Mouse (Mus musculus): Measurements from ENCODE around the gene Pde4a.
"Not testable (repeated sequence)": the region's sequence is repeated elsewhere in the genome, so short reads cannot be mapped to it uniquely, and the experiment has no call there.

Pde4a gene

DNA sequence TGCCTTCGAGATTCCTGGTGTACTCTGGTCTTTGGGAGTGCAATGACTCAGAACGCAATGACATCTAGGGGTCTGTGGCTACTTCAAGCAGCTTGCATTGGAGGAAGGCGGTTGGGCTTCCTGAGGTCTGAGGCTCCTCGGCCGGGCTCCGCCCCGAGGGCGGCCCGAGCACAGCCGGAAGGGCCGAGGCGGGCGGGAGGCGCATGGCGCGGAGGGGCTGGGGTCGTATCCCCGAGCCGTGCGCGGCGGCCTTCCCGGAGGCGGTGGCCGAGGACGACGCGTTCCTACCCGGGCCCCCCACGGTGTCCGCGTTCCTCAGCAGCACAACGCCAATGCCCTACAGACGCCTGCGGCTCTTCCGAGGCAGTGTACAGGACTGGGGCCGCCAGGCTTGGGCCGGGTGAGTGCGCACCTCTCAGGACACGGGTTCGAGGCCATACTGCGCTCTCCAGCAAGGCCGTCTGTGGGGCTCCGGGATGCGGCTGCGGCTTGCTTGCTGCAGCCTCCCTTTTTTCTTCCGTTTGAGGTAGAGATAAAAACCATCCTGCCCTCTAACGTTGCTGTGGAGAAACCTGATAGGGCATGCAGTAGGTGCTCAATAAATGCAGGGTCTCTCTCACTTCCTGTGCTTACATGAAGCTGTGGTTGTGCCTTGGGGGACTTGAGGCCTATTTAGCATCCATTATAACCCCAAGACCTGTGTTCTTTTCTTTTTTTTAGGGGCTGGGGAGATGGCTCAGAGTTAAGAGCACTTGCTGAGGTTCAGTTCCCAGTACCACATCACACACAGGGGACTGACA is 16.1 kb downstream of the Pde4a start:
- in situ Hi-C loops (cut with MboI; ENCODE audit: low sequenced_read_pairs): no loop called here

DNA sequence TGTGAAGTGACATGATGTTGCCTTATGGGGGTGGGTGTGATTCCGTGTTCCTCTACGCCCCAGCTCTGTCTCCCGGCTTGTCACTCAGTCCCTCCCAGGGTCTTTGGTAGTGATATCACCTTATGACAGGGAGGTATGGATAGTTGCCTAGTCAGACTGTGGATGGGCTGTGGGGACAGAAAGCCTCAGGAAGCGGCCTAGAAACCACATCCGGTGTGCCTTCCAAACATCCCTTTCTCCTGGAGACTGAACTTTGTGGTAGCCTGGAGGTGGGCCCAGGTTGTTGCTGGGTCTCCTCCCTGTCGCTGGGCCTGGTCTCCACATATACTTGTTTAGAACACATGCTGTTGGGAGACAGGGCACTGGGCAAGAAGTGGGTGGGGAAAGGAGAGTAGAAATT is 17.9 kb downstream of the Pde4a start:
- in situ Hi-C loops (cut with MboI; ENCODE audit: low sequenced_read_pairs): no loop called here

DNA sequence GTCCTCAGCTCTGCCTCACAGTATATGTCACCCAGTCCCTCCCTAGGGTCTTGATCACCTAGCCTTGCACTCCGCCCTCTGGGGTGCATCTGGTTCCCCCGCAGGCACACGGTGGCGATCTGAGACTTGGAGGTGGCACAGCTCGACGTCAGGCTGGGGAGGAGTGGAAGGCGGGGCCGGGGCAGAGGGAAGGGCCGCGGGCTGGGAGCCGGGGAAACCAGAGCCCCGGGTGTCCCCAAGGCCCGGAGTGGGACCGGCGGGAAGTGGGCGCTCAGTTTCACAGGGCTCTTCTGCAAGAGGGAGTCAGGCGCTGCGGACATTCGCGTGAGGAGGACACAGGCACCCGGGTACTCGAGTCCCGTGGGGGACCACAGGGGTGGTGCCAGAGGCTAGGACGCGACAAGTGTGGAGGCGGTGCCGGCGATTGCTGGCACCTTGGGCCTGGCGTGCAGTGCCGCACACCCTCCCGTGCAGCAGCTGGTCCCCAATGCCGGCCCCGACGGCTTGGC is 18.4 kb downstream of the Pde4a start:
- in situ Hi-C loops (cut with MboI; ENCODE audit: low sequenced_read_pairs): no loop called here

DNA sequence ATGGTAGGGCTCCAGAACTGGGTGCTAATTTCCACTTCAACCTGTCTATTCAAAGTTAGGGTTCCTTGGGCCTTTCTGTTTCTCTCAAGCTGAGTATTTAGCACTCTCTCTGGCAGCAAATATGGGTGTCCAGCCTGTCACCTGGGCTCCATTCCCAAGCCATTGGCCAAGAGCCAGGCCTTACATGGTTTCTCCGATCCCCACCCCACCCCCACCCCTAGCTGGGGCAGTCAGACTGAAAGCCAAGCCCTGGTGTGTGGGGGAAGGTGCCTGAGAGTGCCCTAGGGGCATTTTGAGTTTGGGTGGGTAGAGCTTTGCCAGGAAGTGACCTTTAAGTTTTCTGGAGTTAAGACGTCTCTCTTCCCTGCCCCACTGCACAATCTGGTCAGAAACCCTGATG is 19.2 kb downstream of the Pde4a start:
- in situ Hi-C loops (cut with MboI; ENCODE audit: low sequenced_read_pairs): no loop called here

DNA sequence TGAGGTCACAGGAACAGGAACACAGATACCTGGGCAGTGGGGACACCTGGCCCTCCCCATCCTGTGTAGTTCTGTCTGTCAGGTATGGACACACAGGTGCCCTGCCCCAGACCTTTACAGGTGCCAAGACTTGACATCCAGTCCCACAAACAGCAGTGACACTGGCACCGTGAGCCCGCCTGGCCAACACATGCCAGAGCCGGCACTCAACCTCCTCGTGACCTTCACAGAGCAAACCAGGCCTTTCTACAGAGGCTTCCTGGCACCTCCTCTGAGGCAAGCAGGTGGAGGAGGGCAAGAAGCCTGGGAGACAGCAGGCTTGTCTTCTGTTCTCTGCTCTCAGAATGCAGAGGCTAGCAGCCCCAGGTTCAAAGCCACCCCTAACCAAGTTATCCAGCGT is 19.9 kb downstream of the Pde4a start:
- in situ Hi-C loops (cut with MboI; ENCODE audit: low sequenced_read_pairs): no loop called here

DNA sequence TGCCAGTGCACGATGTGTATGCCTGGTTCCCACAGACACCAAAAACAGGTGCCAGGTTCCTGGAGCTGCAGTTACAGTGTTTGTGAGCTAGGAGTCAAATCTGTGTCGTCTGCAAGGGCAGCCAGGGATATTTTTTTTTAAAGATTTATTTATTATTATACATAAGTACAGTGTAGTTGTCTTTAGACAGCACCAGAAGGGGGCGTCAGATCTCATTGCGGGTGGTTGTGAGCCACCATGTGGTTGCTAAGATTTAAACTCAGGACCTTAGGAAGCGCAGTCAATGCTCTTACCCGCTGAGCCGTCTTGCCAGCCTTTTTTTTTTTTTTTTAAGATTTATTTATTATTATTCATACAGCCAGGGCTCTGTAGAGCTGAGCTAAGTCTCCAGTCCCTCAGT is 24.4 kb downstream of the Pde4a start:
- in situ Hi-C loops (cut with MboI; ENCODE audit: low sequenced_read_pairs): no loop called here

DNA sequence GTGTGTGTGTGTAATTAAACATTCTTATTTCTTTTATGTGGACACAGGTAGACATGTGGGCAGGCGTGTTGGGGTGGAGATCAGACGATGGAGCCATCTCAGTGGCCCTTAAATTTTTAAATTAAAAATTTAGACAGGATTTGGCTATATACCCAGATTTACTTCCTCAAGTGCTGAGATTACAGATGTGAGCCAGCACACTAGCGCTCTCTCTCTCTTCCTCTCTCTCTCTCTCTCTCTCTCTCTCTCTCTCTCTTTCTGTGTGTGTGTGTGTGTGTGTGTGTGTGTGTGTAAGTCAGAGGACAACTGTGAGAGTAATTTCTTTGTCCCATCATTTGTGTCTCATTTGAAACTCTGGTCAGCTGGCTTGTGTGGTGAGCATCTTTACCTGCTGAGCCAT is 25.2 kb downstream of the Pde4a start:
- in situ Hi-C loops (cut with MboI; ENCODE audit: low sequenced_read_pairs): no loop called here

DNA sequence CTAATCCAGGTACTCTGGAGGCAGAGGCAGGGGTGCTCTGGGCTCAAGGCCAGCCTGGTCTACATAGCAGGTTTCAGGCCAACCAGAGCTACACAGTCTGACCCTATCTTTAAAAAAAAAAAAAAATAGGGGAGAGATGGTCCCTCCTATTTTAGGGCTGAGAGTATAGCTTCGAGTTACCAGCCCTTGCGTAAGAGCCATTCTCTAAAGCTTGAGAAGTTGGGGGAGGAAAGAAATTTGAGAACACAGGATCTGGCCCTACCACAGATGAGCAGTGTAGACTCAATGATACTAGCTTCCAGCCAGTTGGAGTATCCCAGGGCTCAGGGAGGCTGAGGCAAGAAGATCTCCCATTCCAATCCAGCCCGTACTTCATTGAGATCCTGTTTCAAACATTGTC is 28.3 kb downstream of the Pde4a start:
- in situ Hi-C loops (cut with MboI; ENCODE audit: low sequenced_read_pairs): no loop called here

DNA sequence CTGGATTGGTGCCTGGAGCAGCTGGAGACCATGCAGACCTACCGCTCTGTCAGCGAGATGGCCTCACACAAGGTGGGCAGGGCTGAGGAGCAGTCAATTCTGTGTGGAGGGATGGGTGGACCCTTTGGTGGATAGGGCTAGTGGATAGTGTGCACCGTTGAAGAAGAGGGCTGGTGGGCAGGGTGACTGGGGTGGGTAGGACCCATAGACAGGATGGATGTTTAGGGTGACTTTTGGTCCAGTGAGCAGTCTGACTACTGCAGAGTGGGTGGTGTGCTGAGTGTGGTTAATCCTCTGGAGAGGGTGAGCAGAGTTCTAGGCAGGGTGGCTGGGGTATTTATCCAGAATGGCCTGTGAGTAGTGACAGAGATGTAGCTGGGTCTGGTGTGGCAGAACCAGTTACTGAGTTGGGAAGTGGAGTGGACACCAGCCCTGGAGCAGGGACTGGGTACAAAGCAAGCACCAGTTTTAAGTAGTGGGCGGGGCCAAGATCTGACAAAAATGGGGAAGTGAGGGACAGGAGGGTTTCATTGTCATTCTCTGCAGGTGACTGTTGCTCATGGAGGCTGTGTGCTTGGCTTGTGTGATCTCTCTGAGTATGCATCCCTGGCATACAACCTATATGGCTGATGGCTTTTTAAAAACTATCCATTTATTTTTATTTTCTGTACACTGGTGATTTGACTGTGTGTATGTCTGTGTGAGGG is 29.4 kb downstream of the Pde4a start:
- in situ Hi-C loops (cut with MboI; ENCODE audit: low sequenced_read_pairs): no loop called here

DNA sequence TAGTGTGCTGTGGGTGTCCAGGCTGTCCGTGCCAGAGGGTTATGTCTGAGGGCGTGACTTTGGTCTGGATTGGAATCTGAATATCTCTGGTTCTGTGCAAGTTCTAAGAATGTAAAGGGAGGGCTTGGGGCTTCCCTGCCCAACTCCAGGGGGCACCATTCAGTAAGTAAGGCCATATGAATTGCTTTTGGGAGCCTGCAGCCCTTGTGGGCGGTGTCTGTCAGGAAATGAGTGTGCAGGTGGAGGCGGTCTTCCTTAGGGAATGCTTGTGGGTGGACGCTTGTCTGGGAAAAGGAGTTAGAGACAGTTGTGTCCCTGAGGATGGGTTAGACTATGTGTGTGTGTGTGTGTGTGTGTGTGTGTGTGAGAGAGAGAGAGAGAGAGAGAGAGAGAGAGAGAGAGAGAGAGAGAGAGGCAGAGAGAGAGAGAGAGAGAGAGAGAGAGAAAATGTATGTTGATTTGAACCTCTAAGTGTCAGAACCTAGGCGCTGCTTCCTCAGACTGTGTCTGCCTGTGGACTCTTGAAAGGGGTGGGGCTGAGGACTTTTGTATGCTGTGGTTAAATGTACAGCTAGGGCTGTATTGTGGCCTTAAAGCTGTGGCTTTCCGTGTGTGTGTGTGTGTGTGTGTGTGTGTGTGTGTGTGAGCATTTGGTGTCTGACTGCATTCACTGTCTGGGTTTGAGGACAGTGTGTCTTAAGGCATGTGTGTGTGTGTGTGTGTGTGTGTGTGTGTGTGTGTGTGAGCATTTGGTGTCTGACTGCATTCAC is 30.4 kb downstream of the Pde4a start:
- in situ Hi-C loops (cut with MboI; ENCODE audit: low sequenced_read_pairs): not testable (repeated sequence)

DNA sequence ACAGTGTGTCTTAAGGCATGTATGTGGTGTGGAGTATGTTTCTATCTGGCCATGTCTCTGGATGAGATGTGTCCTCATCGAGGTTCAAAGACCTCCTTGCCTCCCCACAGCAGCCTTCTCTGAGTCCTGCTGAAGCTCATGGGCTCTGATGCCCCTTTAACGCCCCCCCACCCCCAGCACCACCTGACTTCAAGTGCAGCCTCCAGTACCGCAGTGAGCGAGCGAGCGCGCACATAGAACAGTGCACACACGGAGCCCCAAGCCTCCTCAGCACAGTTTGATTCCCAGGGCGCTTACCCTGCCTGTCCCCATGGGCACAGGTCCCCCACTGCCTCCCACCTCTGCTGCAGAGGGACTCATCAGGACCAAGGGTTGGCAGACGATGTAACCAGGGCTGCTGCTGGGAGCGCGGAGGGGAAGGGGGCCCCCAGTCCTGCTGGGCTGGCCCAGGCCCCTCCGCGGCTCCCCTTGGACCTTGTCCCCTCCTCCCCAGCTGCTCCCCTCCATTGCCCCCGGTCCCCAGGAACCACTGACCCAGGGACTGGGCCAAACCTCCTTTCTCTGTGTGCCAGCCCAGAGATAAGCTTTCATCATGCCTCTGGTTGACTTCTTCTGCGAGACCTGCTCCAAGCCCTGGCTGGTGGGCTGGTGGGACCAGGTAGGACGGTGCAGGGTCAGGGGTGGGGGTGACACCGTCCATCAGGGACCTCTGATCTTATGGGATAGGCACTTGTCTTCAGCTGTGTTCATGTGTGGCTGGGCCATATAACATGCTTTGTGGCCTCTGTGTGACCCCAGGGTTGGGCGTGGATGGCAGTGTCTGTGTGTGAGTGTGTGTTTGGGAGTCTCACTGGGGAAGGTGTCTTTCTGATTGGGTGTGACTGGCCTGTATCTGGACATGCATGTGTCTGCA is 31.3 kb downstream of the Pde4a start:
- in situ Hi-C loops (cut with MboI; ENCODE audit: low sequenced_read_pairs): no loop called here

DNA sequence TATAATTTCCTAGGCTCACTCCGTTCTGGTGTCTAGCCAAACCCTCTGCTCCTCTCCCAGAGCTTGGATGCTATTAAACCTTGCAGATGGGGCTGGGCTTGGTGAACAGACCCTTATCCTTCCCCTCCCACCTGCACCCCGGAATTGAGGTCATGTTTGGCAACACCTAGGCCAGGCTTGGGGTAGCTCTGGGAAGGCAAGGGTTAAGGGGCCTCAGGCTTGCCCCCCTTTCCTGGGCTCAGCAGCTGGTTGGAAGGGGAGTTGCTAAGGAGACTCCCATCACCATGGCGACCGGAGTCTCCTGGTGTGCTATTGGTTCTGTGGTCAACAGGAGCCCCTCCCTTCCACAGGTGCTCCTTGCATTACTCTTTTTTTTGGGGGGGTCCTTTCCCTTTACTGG is 32.5 kb downstream of the Pde4a start:
- in situ Hi-C loops (cut with MboI; ENCODE audit: low sequenced_read_pairs): no loop called here

DNA sequence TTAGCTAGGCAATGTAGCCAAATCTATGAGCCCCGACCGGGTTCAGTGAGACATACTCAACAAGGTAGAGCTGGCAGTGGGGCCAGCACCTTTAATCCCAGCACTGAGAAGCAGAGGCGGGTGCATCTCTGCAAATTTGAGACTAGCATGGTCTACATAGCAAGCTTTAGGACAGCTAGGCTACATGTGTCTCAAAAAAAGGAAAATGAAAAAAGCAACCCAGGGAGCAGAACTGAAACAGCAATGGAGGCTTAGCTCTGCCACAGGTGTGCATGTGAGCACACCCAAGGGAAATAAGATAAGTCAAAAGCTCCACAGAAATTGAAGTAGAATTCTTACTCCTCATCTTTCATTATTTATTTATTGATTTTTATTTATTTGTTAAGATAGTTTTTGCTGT is 33.4 kb downstream of the Pde4a start:
- in situ Hi-C loops (cut with MboI; ENCODE audit: low sequenced_read_pairs): no loop called here

DNA sequence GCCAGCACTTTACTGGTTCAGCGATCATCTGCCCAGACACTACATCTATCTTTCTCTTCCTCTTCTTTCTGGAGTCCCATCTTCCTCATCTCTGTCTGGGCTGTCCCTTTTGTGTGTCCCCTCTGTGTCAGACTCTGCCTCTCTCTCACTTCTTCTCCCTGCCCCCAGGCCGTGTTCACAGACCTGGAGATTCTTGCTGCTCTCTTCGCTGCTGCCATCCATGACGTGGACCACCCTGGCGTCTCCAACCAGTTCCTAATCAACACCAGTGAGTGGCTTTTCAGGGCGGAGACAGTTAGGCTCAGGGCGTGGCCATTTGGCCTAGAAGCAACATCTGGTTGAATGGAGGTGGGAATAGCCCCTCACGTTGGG is 38.6 kb downstream of the Pde4a start:
- in situ Hi-C loops (cut with MboI; ENCODE audit: low sequenced_read_pairs): no loop called here

DNA sequence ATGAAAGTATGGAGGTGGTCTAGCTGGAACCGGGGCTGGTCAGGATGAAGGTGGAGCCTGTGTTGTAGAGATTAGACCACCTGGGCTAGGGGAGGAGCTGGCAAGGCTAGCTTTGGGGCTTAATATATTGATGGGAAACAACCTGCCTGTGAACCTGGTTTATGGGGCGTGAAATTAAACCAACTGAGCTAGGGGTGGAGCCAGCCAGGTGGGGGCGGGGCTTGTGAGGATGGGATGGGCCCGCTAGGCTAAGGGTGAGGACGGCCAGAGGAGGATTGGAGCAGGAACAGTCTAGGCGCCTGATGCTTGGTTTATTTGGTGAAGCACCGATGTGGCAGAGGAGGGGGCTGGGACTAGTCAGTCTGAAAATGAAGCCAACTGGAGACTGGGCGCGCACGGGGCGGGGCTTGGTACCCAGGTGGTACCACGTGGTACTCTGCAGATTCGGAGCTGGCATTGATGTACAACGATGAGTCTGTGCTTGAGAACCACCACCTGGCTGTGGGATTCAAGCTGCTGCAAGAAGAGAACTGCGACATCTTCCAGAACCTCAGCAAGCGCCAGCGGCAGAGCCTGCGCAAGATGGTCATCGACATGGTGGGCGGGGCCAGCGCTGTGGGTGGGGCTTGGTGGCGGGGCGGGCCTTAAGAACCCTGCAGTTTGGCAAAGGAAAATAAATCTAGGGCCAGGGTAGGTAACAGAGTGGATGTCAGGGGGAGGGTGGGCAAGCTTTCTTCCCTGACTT is 39.2 kb downstream of the Pde4a start:
- in situ Hi-C loops (cut with MboI; ENCODE audit: low sequenced_read_pairs): no loop called here

DNA sequence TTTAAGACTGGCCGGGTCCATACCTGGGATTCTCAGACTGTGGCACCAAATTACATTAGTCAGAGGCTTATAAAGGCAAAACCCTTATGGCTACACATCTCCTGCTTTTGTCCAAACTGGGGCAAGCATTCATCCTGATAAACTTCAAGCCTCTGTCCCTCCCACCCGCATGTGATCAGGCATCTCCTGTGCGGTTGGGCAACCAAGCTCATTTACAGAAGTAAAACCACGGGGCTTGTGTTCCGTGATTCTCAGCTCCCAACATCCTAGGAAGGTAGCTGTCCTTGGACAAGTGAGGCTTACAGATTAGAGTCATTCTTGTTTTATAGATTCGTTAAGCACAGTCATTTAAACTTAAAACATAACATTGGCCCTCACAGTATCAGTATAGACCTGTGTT is 41.3 kb downstream of the Pde4a start:
- in situ Hi-C loops (cut with MboI; ENCODE audit: low sequenced_read_pairs): no loop called here

DNA sequence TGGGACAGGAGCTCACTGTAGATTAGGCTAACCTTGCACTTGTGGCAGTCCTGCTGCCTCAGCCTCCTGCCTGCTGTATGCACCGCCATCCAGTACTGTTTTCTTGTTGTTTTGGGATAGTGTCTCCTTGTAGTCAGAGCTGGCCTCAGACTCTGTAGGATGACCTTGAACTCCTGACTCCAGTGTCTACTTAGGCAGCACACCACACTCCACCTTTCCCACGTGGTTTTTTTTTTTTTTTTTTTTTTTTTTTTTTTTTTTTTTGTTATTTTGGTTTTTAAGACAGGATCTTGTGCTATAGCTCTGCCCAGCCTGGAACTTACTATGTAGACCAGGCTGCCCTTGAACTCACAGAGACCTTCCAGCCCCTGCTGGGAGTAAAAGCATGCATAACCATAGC is 43.1 kb downstream of the Pde4a start:
- in situ Hi-C loops (cut with MboI; ENCODE audit: low sequenced_read_pairs): no loop called here

DNA sequence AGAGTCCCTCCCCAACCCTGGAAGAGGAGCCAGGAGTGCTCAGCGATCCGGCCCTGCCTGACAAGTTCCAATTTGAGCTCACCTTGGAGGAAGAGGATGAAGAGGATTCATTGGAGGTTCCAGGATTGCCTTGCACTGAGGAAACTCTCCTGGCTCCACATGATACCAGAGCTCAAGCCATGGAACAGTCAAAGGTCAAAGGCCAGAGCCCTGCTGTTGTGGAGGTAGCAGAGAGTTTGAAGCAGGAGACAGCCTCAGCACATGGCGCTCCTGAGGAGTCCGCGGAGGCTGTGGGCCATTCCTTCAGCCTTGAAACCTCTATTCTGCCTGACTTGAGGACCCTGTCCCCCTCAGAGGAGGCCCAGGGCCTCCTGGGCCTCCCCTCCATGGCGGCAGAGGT is 45.3 kb downstream of the Pde4a start:
- in situ Hi-C loops (cut with MboI; ENCODE audit: low sequenced_read_pairs): no loop called here

DNA sequence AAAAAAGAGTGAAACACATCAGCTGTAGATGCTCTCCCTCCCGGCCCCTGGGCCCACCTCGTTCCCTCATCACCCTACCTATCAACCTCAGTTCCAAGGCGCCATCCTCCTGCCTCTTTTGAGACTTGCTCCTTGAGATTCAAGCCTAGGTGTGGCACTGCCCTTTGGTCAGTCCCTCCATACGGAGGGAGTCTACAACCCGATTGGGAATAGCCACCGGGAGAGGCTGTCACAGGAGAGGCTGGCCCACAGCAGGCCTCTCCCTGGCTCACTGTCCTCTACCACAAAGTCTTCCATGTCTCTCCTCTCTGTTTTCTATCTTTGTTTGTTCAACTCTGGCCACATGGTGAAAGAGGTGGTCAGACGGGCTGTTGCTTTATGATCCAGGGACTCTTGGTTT is 46.1 kb downstream of the Pde4a start:
- in situ Hi-C loops (cut with MboI; ENCODE audit: low sequenced_read_pairs): no loop called here

DNA sequence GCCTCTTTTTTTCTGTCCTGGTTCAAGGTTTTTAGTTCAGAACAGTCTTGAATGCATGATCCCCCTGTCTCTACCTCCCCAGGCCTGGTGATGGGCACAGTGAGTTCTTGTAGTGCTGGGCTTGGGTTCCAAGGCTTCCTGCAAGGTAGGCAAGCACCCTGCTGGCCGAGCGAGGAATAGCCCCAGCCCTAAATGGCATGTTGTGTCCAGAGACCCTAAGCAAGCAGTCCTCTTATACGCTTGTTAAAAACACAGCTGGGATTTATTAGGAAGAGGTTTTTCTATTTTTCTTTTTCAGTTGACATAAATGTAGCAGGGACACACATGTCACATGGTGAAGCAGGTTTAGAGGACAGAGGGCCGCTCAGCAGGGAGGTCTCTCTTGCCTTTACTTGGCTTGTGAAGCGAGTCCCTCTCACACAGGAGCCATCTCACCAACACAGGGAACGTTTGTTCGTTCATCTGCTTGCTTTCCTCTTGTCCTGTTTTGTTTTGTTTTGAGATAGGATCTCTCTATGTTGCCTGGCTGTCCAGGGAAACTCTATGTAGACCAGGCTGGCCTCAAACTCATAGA is 48.2 kb downstream of the Pde4a start:
- in situ Hi-C loops (cut with MboI; ENCODE audit: low sequenced_read_pairs): no loop called here
